Mouse (Mus musculus): Measurements from ENCODE around the gene Rdh14.

DNA sequence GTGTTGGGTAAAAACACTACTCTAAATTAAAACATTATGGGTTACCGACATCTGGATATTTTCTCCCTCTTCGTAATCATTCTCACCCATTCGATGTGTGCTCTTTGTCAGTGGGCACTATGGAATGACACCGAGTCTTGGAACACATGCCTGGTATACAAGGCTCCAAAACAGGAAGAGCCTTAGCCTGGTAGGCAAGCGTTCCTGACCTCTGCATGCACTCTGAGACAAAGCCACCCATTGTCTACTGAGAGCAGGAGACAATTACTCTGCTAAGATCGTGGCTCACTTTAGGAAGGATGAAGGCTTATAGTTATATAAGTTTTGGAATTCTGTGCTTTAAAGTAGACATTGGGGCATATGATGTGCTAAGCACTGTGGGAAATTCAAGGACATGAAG lies 32.8 kb upstream of the Rdh14 start:
- TF ChIP-seq CTCF (IDR thresholded peaks at IDR 0.05; ENCODE audit: borderline replicate concordance, extremely low read depth, insufficient read depth, insufficient read length) (no peak), POLR2A (IDR thresholded peaks at IDR 0.05; ENCODE audit: borderline replicate concordance, extremely low read depth, insufficient read depth, insufficient read length, poor library complexity, severe bottlenecking) (no peak)

All from brain, embryonic 14.5 days (tissue).